Mouse (Mus musculus) G1E (cell line): ENCODE measurements around the gene Net1.

Source experiments
- CTCF ChIP-seq: IDR thresholded peaks from 2 replicates; pipeline ENCODE4 v1.5.1; 2012; ENCODE audit warnings: low read depth, low read length, inconsistent platforms, mixed read lengths
- GATA1 ChIP-seq: IDR thresholded peaks from 2 replicates; pipeline ENCODE4 v1.6.1; 2012; ENCODE audit warnings: borderline replicate concordance, low read length, inconsistent platforms, mixed read lengths
- POLR2AphosphoS5 ChIP-seq: IDR thresholded peaks from 2 replicates; pipeline ENCODE4 v1.6.1; 2012; ENCODE audit warnings: low read depth, low read length, inconsistent platforms; ENCODE audit not compliant: insufficient replicate concordance
- TAL1 ChIP-seq: conservative IDR thresholded peaks from 2 replicates; pipeline ENCODE4 v1.6.1; 2012; ENCODE audit warnings: low read depth, low read length, inconsistent platforms, mixed read lengths

GRCm38 (mm10) chr13:3899301-3899700 lies 18.7 kb downstream of the Net1 start:
- no peak for TF ChIP-seq GATA1
- TF ChIP-seq CTCF: no peak
- no peak for TF ChIP-seq POLR2AphosphoS5
- TF ChIP-seq TAL1: no peak
